Mouse (Mus musculus) gastrocnemius, postnatal 4 days (tissue): ENCODE measurements around the gene Opn5. TPM values are rescaled to one million over a fixed set of nuclear protein-coding genes. Genes with fewer than 3 reads are reported as not detected.

ENCODE experiments used
- DNase-seq, 2 experiments: peaks; one replicate each; pipeline ENCODE4 v3.0.0; 2021 to 2022; ENCODE audit warnings: low spot score in 2 of 2, mixed read lengths in 2 of 2
- long read RNA-seq, 2 experiments: library from polyadenylated mRNA; stranded (forward); transcript quantifications; one replicate each; pipeline ENCODE4 v2.0.0; 2021
- total RNA-seq, 2 experiments: library from RNA; stranded (reverse); gene quantifications; 2 replicates each; pipeline ENCODE4 v1.2.3; 2021

The Opn5 gene
- total RNA-seq: not detected
- long read RNA-seq, experiment 1: 0 reads
- long read RNA-seq, experiment 2: 0 reads

DNA sequence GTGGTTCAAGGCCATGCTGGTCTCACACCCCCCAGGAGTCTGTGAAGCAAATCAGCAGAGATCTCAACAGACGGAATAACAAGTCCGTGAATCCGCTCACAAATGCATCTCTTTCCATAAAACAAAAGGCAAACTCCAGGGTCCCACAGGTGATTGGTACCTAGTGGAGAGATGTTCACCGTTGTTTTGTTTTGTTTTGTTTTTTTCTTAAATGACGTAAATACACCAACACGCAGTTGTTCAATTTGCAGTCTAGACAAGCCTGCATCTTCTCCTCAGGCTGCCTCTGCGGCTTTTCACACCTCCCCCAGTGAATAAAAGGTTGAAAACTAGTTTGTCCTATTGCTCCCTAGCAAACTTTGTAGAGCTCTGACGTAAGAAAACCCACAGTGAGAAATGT is at the start of gene Opn5:
Gene Opn5 (minus strand): TSS at position 101 of the 400 bp plus-strand sequence.
- no peak for DNase-seq

DNA sequence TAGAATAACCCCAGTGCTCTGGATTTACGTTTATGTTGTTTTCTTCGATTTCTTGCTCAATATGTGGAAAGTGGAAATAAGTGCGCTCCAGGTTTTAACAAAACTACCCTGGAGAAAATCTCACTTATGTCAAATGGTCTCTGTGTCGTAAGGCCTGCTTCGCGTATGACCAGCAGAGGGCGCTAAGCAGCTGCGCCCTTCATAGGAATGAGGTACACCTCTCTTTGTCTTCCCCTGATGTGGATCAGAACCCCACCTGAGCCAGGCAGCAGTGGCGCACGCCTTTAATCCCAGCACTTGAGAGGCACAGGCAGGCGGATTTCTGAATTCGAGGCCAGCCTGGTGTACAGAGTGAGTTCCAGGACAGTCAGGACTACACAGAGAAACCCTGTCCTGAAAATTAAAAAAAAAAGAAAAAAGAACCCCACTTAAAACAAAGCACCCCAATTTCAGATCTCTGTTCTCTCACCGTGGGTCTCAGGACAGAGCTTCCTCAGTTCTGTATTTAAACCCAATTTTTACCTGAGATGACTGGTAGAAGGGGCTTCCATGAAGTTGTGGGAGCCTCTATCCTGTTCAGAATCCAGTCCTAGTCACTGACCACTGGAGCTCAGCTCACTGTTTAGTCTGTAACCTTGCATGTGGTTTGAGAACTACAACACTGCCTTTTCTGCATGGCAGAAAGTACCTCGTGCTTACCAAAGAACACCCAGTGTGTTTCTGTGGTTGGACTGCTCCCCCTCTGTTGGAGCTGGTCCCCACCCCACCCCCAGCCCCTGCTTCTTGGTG is 47.6 kb upstream of the Opn5 start:
- peak in 1 of 2 experiments; percentile 31 for DNase-seq

GRCm38 (mm10) chr17:42643416-42643815 is 32.2 kb upstream of the Opn5 start:
- DNase-seq: no peak

DNA sequence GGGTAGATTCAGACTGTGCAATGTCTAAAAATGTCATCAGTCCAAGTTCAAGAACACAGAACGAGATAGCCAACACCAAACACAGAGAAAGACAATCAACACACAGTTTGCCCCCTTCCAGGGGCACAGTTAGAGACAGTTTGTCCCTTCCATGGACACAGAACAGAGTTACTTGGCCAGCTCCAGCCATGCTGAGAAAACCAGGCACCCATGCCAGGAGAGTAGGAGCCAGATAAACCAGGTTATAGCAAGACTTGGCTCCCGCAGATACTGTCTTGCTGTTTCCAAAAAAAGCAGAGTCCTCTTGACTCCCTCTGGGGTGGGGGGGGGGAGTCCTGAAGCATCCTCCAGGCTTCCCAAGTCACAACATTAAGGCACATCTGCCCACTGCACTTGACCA is 19.0 kb upstream of the Opn5 start:
- no peak for DNase-seq

GRCm38 (mm10) chr17:42613043-42613737 is 2.0 kb upstream of the Opn5 start:
- DNase-seq: no peak

- DNase-seq: no peak
These were observed 2.9 kb downstream of the Opn5 start for GRCm38 (mm10) chr17:42608270-42608669.

GRCm38 (mm10) chr17:42602829-42603784 is 8.1 kb downstream of the Opn5 start:
- peak; percentile 65 to 68 for DNase-seq

DNA sequence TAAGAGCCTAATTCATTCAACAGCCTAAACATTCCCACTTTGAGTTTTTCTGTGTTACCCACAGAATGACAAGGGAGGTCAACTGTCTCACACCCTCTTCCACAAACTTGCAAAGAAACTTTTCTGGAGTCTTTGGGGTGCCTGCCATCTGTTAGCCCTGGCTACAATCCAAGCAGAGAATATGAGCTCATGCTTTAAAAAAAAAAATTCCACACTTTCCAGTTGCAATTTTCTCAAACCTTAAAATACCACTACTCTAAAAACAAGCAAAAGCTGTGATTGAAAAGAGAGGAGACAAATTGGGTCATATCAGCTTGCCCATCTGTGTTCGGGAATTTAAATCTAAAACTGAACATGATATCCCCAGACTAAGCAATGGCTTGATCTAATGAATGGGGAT is 24.7 kb downstream of the Opn5 start:
- DNase-seq: no peak

- DNase-seq: no peak
These were observed 28.2 kb downstream of the Opn5 start for GRCm38 (mm10) chr17:42583029-42583331.

GRCm38 (mm10) chr17:42582281-42583028 is 28.7 kb downstream of the Opn5 start:
- no peak for DNase-seq

DNA sequence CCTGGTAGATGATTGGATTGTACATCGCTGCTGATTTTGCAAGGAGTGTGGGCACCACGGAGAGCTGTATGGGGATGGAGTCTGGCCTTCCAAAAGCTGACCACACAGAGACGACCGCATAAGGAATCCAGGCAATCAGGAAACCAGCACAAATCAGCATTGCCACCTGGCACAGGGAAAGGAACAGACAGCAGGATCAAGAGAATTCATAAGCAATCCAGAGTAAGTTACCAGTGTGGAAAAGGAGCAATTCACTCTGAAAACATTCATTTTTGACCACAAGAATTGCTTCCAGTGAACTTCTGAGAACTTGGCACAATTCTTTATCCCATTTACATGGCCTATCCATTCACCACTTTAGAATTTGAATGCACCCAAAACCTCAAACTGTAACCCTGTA is 30.6 kb downstream of the Opn5 start:
- no peak for DNase-seq

DNA sequence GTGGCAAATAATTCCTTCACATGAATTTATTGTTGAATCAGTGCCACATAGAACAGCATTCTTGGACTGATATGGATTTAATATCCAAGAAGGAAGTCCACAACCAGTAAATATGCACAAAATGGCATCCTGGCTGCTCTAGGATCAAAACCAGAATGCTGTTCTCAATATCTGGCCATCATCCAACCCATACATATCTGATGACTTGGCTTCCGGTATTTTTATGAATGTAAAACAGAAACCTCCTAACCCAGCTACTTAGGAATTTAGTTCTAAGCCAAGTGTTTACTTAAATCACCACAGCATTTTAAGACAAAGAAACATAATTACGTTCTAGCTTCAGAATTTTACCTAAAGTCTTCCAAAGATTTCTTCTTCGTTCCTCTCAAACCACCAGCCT is 31.0 kb downstream of the Opn5 start:
- no peak for DNase-seq

DNA sequence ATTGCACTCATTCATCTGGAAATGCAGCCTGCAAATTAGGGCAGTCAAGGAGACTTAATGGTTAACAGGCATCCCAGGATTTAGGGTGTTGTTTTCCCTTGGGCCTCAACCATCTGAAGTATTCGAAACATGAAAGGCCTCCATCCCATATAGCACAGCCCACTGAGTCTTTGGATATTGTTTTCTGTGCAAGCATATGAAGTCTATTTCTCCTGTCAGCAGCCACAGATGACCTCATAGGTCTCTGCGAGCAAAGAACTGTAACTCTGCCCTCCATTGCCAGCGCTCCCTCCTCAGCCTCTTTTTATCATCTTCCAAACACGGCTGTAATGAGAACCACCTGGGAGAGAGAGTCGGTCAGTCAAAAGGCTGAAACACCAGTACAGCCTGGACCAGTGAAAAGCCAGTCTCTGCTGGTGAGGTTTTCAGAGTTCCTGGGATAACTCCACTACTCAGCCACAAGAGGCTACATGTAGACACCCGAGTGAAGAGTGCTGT is 34.5 kb downstream of the Opn5 start:
- peak in 1 of 2 experiments; percentile 8 for DNase-seq

GRCm38 (mm10) chr17:42573786-42574185 is 37.4 kb downstream of the Opn5 start:
- no peak for DNase-seq

GRCm38 (mm10) chr17:42549578-42549977 is 61.6 kb downstream of the Opn5 start:
- DNase-seq: no peak

DNA sequence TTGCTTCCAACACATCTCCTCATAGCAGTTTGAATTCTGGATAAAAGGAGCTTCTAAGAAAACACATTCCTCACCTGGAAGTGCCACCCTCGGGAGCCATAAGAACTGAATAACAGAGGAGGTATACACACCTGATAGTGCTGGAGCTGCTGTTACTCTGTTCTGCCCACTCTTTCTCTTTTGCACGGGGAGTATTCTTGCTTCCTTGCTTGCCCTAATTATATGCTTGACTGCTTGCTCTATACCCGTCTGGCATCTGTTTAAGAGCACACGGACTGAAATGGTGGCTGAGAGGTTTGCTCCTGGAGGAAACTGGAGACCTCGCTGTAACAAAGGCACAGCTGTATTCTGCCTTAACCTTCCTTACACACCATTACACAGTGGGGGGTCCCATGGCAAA is 81.0 kb downstream of the Opn5 start:
- DNase-seq: no peak

GRCm38 (mm10) chr17:42509356-42510262 is 101.6 kb downstream of the Opn5 start:
- no peak for DNase-seq
